Mouse (Mus musculus) neutrophil, adult 59 days (primary cell): ENCODE measurements around the gene Atp5c1. TPM values are rescaled to one million over a fixed set of nuclear protein-coding genes. Genes with fewer than 3 reads are reported as not detected.

Experiments used
- total RNA-seq, 2 experiments: library from RNA; stranded (reverse); gene quantifications; 1 replicate in 1 of 2; 2 replicates in 1 of 2; pipeline ENCODE4 v1.2.4; 2023

Gene Atp5c1
- 100 to 1,000 TPM; 107 to 127 TPM for total RNA-seq

GRCm38 (mm10) chr2:10080310-10081010, at the start of gene Atp5c1, which contains the start of gene Kin:
Gene Atp5c1, minus strand, starts transcription at chr2:10080510.
Gene Kin, plus strand, starts transcription at chr2:10080593.

GRCm38 (mm10) chr2:10048461-10048860, 31.8 kb downstream of the Atp5c1 start, which contains the start of gene Taf3:
Gene Taf3, minus strand, starts transcription at chr2:10048596.

Other genes starting within 250 kb of the Atp5c1 start
- gene 4930412O13Rik, start 199.3 kb downstream of the Atp5c1 start, total RNA-seq = not detected
- gene 9230102O04Rik, start 191.0 kb downstream of the Atp5c1 start, total RNA-seq = not detected
- 1 to 10 TPM in 1 of 2 experiments, under 1 TPM in 1; 0.55 to 1.3 TPM for gene Gata3, start 190.5 kb downstream of the Atp5c1 start, total RNA-seq
- gene Taf3, start 31.9 kb downstream of the Atp5c1 start, total RNA-seq = 10 to 100 TPM in 1 of 2 experiments, 1 to 10 TPM in 1; 9.9 to 10.6 TPM
- gene Kin, start 83 bp upstream of the Atp5c1 start, total RNA-seq = 10 to 100 TPM; 15.3 to 15.7 TPM
- not detected for gene Itih2, start 50.9 kb upstream of the Atp5c1 start, total RNA-seq
- gene Itih5, start 73.1 kb upstream of the Atp5c1 start, total RNA-seq = 1 to 10 TPM; 5.7 to 8.5 TPM